Mouse (Mus musculus): Measurements from ENCODE around the gene Msh2. TPM values are rescaled to one million over a fixed set of nuclear protein-coding genes. Genes with fewer than 3 reads are reported as not detected.

Msh2 gene
- total and polyA plus RNA-seq, 2 experiments from 2014 or later: 33.5 to 41.5 TPM

DNA sequence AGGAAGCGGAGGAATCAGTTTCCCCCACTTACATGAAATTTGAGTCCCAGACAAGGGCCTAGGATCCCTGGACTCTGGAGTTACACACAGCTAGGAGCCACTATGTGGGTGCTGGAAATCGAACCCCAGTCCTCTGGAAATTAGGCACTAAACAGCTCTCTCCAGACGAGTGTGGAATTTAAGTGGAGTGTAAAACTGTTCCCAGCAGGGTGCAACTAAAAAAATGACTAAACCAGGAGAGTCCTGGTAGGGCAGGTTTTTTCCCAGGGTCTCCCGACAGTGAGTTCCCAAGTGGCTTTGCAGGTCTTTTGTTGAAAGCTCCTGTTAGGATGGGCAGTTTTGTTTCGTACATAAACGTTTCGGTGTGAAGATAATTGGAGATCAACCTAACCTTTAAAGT is 52.6 kb downstream of the Msh2 start:
- Histone ChIP-seq H3K4me1 (ENCODE audit: insufficient read depth) (no peaks in the 10 kb centered on the region), H3K27me3 (ENCODE audit: insufficient read depth, low read length) (no peaks in the 10 kb centered on the region), H3K36me3 (ENCODE audit: insufficient read depth) (peaks cover 30% of the 10 kb centered on the region), H3K9ac (no peak overlapping the region), H3K27ac (ENCODE audit: low read depth, low read length) (no peak overlapping the region), H3K4me2 (ENCODE audit: low read depth) (no peak overlapping the region), H3K9me3 (ENCODE audit: low read length) (no peaks in the 10 kb centered on the region), H3K4me3 (ENCODE audit: low read depth, low read length) (no peak overlapping the region)
- DNase-seq (no peak), ATAC-seq (no peak)
- TF ChIP-seq CTCF (IDR thresholded peaks at IDR 0.05; ENCODE audit: low read depth): no peak
- WGBS: 70% methylated on average over 7 of the region's 7 CpGs

DNA sequence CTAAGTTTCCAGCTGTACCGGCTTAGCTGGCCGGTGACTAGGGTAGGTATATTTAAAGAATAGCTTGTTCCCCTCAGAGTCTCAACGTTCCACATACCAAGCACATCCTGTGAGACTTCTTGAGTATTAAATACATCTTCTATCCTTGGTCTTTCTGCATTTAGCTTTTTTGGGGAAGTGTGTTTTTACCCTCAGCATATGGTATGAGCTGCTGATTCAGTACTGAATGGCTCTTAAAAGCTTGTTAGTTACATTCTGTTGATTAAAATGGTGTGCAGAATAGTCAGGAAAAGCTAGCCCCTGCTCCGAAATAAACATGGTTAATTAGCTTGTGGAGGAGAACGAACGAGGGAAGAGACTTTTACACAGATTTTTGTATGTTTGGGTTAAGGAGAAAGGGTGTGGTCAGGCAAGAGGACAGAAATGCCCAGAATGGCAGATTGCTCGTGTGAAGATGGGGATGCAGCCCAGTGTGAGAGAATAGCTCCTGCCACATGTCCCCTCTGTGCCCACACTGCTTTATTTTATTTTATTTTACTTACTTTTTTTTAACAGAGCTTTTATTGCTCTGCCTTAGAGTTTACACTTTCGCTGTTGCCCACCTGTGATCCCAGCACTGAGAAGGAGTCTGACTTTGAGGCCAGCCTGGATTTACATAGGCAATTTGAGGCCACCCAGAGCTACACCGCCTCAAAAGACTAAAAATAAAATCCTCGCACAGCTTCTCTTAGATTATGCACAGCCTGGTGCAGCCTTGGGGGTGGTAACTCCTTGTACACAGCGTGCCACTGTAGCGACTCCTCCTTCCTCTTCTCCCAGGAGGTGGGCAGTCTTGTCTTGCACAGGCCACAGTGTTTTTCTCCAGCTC is 54.6 kb downstream of the Msh2 start:
- Histone ChIP-seq H3K27me3 (ENCODE audit: insufficient read depth, low read length) (no peaks in the 10 kb centered on the region), H3K4me3 (ENCODE audit: low read depth, low read length) (no peak overlapping the region), H3K9me3 (ENCODE audit: low read length) (no peaks in the 10 kb centered on the region), H3K4me1 (ENCODE audit: insufficient read depth) (no peaks in the 10 kb centered on the region), H3K36me3 (ENCODE audit: insufficient read depth) (peaks cover 25% of the 10 kb centered on the region), H3K27ac (ENCODE audit: low read depth, low read length) (no peak overlapping the region), H3K9ac (no peak overlapping the region), H3K4me2 (ENCODE audit: low read depth) (no peak overlapping the region)
- peak; percentile 39 for DNase-seq
- WGBS: 78% methylated on average over 12 of the region's 12 CpGs
- TF ChIP-seq CTCF (IDR thresholded peaks at IDR 0.05; ENCODE audit: low read depth): no peak
- ATAC-seq: peak; percentile 50

DNA sequence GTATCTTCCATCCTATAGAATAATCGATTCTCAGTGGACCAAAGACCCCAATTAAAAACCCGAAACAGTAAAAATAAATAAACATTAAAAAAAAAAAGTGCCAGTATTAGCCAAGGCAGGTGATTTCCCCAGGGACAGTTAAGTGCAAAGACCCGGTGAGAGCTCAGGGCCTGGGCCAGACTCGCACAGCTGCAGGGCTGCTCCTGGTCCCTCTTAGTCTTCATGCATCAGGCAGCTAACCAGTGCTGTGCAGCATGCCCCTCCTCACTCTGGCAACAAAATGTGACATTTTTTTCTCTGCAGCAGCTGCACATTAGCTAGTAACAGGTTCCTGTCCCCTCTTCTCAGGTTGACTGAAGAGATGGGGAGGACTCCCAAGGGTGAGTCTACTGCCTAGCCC is 59.8 kb downstream of the Msh2 start:
- H3K4me1 ChIP-seq (ENCODE audit: insufficient read depth): no peaks in the 10 kb centered on the region
- no peak overlapping the region for H3K4me2 ChIP-seq (ENCODE audit: low read depth)
- no peak for TF ChIP-seq CTCF (IDR thresholded peaks at IDR 0.05; ENCODE audit: low read depth)
- DNase-seq: no peak
- no peak for ATAC-seq
- H3K27ac ChIP-seq (ENCODE audit: low read depth, low read length): no peak overlapping the region
- whole genome bisulfite sequencing: 88% methylated on average over 4 of the region's 4 CpGs
- no peaks in the 10 kb centered on the region for H3K9me3 ChIP-seq (ENCODE audit: low read length)
- H3K27me3 ChIP-seq (ENCODE audit: insufficient read depth, low read length): no peaks in the 10 kb centered on the region
- H3K9ac ChIP-seq: no peak overlapping the region
- no peak overlapping the region for H3K4me3 ChIP-seq (ENCODE audit: low read depth, low read length)
- H3K36me3 ChIP-seq (ENCODE audit: insufficient read depth): no peaks in the 10 kb centered on the region

DNA sequence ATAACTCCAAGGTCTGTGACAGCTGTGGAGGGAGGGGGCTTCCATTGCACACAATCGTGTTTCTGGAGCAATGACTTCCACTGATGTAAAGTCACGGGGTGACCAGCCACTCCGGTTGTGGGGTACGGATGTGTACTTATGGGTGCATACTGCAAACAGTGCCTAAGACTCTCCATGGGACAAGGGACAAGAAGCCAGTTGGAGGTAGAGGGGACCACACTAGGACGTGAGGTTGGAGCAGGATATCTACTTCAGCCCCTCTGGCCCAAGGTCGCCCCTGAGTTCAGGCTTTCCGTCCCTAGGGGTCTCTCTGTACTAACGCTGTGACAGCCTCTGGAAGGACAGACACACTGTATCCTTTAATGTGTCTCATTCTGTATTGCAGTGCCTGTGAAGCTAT is 62.3 kb downstream of the Msh2 start:
- no peak overlapping the region for H3K4me2 ChIP-seq (ENCODE audit: low read depth)

DNA sequence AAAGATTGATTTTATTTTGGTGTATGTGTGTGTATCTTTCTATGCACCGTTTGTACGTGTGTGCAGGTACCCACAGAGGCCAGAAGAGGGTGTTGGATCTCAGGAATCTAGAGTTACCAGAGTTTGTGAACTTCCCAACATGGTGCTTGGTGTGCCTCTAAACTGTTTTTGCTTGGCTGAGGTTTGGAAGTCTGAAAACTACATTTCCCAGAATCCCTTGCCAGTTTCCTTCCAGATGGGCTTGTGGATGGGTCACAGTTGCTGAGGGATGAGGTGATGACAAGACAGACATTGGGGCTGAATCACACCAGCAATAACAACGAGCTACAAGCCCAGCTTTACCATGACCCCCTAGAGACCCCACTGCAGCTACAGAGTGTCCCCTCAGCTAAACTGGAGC is 65.0 kb downstream of the Msh2 start:
- TF ChIP-seq CTCF (IDR thresholded peaks at IDR 0.05; ENCODE audit: low read depth): no peak
- H3K36me3 ChIP-seq (ENCODE audit: insufficient read depth): no peaks in the 10 kb centered on the region
- H3K9ac ChIP-seq: no peak overlapping the region
- DNase-seq (no peak), ATAC-seq (no peak)
- no peaks in the 10 kb centered on the region for H3K27me3 ChIP-seq (ENCODE audit: insufficient read depth, low read length)
- H3K27ac ChIP-seq (ENCODE audit: low read depth, low read length): no peak overlapping the region
- H3K4me1 ChIP-seq (ENCODE audit: insufficient read depth): no peaks in the 10 kb centered on the region
- H3K4me3 ChIP-seq (ENCODE audit: low read depth, low read length): no peak overlapping the region
- H3K9me3 ChIP-seq (ENCODE audit: low read length): no peaks in the 10 kb centered on the region
- H3K4me2 ChIP-seq (ENCODE audit: low read depth): no peak overlapping the region
- 76% methylated on average over 3 of the region's 3 CpGs for WGBS

More for the DNA sequence above, 62.3 kb downstream of the Msh2 start:
- Histone ChIP-seq H3K4me3 (ENCODE audit: low read depth, low read length) (no peak overlapping the region), H3K9me3 (ENCODE audit: low read length) (no peaks in the 10 kb centered on the region), H3K9ac (no peak overlapping the region), H3K4me1 (ENCODE audit: insufficient read depth) (no peaks in the 10 kb centered on the region), H3K27me3 (ENCODE audit: insufficient read depth, low read length) (no peaks in the 10 kb centered on the region), H3K36me3 (ENCODE audit: insufficient read depth) (no peaks in the 10 kb centered on the region), H3K27ac (ENCODE audit: low read depth, low read length) (no peak overlapping the region)
- DNase-seq (no peak), ATAC-seq (no peak)
- 92% methylated on average over 8 of the region's 8 CpGs for WGBS
- no peak for TF ChIP-seq CTCF (IDR thresholded peaks at IDR 0.05; ENCODE audit: low read depth)

DNA sequence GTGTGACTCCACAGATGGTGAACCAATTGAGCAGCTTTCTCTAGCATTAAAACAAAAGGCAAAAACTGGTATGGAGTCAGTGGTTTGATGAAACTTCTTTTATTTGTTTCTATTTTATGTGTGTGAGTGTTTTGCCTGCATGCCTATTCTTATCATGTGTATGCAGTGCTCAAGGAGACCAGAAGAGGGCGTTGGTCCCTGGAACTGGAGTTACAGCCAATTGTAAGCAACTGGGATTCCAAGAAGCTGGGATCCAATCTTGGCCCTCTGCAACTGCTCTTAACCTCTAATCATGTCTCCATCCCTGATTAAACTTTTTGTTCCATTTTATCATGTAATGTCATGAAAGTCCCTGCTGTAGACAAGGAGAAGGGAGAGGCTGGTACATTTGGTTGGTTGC is 67.7 kb downstream of the Msh2 start:
- WGBS: 59% methylated on average over 1 of the region's 1 CpGs
- peak; percentile 22; the same call in 1 of the 2 replicates for TF ChIP-seq CTCF (IDR thresholded peaks at IDR 0.05; ENCODE audit: low read depth)
- no peak overlapping the region for H3K27ac ChIP-seq (ENCODE audit: low read depth, low read length)
- H3K9ac ChIP-seq: no peak overlapping the region
- H3K27me3 ChIP-seq (ENCODE audit: insufficient read depth, low read length): no peaks in the 10 kb centered on the region
- DNase-seq: no peak
- no peak overlapping the region for H3K4me2 ChIP-seq (ENCODE audit: low read depth)
- H3K4me3 ChIP-seq (ENCODE audit: low read depth, low read length): no peak overlapping the region
- ATAC-seq: no peak
- H3K4me1 ChIP-seq (ENCODE audit: insufficient read depth): no peaks in the 10 kb centered on the region
- H3K36me3 ChIP-seq (ENCODE audit: insufficient read depth): no peaks in the 10 kb centered on the region
- no peaks in the 10 kb centered on the region for H3K9me3 ChIP-seq (ENCODE audit: low read length)
